Mouse (Mus musculus): ENCODE results near the gene Tanc2. TPM values are rescaled to one million over a fixed set of nuclear protein-coding genes. Genes with fewer than 3 reads are reported as not detected.
A peak's percentile ranks its signal among the peaks of the same experiment; 100 is the strongest.

The Tanc2 gene
- polyA plus RNA-seq, 2 experiments: 11.2 to 13.0 TPM

DNA sequence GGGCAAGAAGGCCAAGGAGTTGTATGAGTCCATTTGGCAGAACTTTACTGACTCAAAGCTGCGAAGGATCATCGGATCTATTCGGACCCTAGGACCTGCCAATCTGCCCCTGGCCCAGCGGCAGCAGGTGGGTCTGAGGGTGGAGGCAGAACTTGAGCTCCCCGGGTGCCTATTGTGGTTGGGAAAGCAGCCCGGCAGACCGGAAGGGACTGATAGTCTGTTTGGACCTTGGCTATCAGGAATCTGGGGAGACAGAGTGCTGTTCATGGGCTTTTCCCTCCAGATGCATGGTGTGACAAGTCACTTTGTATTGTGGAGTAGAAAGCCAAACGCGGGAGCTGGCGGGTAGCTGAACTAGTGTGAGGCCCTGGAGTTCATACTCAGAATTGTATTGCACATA is 379.2 kb downstream of the Tanc2 start:
- no peaks in the 10 kb centered on the region for H3K9me3 ChIP-seq (ENCODE audit: control insufficient read depth, low read length)
- H3K36me3 ChIP-seq (ENCODE audit: control insufficient read depth, insufficient read depth, low read length): no peaks in the 10 kb centered on the region
- no peak for TF ChIP-seq POLR2A (IDR thresholded peaks at IDR 0.05; ENCODE audit: borderline replicate concordance, extremely low read depth, insufficient read depth, insufficient read length)
- ATAC-seq (ENCODE audit: low FRiP score, low read depth) (no peak), DNase-seq (ENCODE audit: low spot score) (no peak)
- no peak overlapping the region for H3K4me2 ChIP-seq (replicated peaks; ENCODE audit: low read depth, low read length, severe bottlenecking)
- H3K4me3 ChIP-seq (replicated peaks; ENCODE audit: low read length): no peak overlapping the region
- no peak overlapping the region for H3K27ac ChIP-seq (replicated peaks; ENCODE audit: low read depth, low read length)
- no peaks in the 10 kb centered on the region for H3K4me1 ChIP-seq (ENCODE audit: control insufficient read depth, insufficient read depth, low read length)
- peaks cover 25% of the 10 kb centered on the region for H3K27me3 ChIP-seq (ENCODE audit: control insufficient read depth, insufficient read depth, low read length)
- 49% methylated on average over 10 of the region's 10 CpGs for WGBS
- 0 out of 2 replicates have a peak overlapping the region, but pooled peaks have one; percentile 59 for H3K9ac ChIP-seq (ENCODE audit: low read depth, low read length, severe bottlenecking)

DNA sequence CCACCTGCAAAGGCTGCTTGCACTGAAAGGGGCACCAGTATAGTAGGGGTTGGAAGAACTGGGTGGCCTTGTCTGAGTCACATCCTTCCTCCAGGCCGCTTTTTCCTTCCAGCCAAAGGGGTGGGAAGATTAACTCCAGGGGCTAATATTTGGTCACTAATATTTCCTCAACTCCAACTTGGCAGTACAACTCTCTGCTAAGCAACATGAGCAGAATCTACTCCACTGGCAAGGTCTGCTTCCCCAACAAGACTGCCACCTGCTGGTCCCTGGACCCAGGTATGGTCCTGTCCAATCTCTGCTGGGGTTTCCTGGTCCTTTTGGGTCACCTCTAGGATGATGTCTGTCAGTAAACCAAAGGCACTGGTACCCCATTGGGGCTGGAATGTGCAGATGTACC is 379.7 kb downstream of the Tanc2 start:
- Histone ChIP-seq H3K27ac (replicated peaks; ENCODE audit: low read depth, low read length) (no peak overlapping the region), H3K27me3 (ENCODE audit: control insufficient read depth, insufficient read depth, low read length) (peaks cover 25% of the 10 kb centered on the region), H3K4me3 (replicated peaks; ENCODE audit: low read length) (no peak overlapping the region), H3K4me1 (ENCODE audit: control insufficient read depth, insufficient read depth, low read length) (no peaks in the 10 kb centered on the region), H3K9ac (ENCODE audit: low read depth, low read length, severe bottlenecking) (no peak overlapping the region), H3K4me2 (replicated peaks; ENCODE audit: low read depth, low read length, severe bottlenecking) (no peak overlapping the region), H3K9me3 (ENCODE audit: control insufficient read depth, low read length) (no peaks in the 10 kb centered on the region), H3K36me3 (ENCODE audit: control insufficient read depth, insufficient read depth, low read length) (no peaks in the 10 kb centered on the region)
- DNase-seq (ENCODE audit: low spot score) (no peak), ATAC-seq (ENCODE audit: low FRiP score, low read depth) (no peak)
- WGBS: 45% methylated on average over 1 of the region's 1 CpGs
- TF ChIP-seq POLR2A (IDR thresholded peaks at IDR 0.05; ENCODE audit: borderline replicate concordance, extremely low read depth, insufficient read depth, insufficient read length): no peak

DNA sequence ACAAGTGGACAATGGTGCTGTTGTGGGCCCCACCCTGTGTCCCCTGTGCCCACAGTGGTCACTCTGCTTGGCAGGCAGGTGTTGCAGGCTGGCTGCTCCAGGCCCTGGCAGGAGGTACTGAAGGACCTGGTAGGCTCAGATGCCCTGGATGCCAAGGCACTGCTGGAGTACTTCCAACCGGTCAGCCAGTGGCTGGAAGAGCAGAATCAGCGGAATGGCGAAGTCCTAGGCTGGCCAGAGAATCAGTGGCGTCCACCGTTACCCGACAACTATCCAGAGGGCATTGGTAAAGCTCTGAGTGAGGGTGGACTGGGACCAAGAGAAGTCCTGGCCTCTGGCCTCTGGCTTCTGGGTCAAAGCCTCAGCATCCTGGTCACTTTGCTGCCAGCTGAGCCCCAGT is 384.8 kb downstream of the Tanc2 start:
- Histone ChIP-seq H3K4me1 (ENCODE audit: control insufficient read depth, insufficient read depth, low read length) (no peaks in the 10 kb centered on the region), H3K36me3 (ENCODE audit: control insufficient read depth, insufficient read depth, low read length) (no peaks in the 10 kb centered on the region), H3K4me2 (replicated peaks; ENCODE audit: low read depth, low read length, severe bottlenecking) (no peak overlapping the region), H3K9ac (ENCODE audit: low read depth, low read length, severe bottlenecking) (no peak overlapping the region), H3K9me3 (ENCODE audit: control insufficient read depth, low read length) (no peaks in the 10 kb centered on the region), H3K27ac (replicated peaks; ENCODE audit: low read depth, low read length) (no peak overlapping the region), H3K4me3 (replicated peaks; ENCODE audit: low read length) (no peak overlapping the region), H3K27me3 (ENCODE audit: control insufficient read depth, insufficient read depth, low read length) (no peaks in the 10 kb centered on the region)
- DNase-seq (ENCODE audit: low spot score) (no peak), ATAC-seq (ENCODE audit: low FRiP score, low read depth) (no peak)
- 89% methylated on average over 6 of the region's 6 CpGs for WGBS
- TF ChIP-seq POLR2A (IDR thresholded peaks at IDR 0.05; ENCODE audit: borderline replicate concordance, extremely low read depth, insufficient read depth, insufficient read length): no peak

DNA sequence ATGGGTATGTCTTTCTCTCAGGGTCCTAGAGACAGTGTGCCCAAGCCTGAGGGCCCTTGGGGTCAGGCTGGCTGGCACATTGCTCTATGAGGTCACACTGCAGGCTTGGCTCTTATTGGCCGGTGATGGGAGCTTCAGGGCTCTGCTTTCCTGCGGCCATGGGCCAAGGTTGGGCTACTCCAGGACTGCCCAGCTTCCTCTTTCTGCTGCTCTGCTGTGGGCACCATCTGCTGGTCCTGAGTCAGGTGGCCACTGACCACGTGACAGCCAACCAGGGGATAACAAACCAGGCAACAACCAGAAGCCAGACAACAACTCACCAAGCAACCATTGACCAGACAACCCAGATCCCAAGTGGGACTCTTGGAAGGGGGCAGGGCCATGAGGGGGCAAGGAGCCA is 385.3 kb downstream of the Tanc2 start:
- H3K9me3 ChIP-seq (ENCODE audit: control insufficient read depth, low read length): no peaks in the 10 kb centered on the region
- no peak overlapping the region for H3K27ac ChIP-seq (replicated peaks; ENCODE audit: low read depth, low read length)
- DNase-seq (ENCODE audit: low spot score) (no peak), ATAC-seq (ENCODE audit: low FRiP score, low read depth) (no peak)
- no peaks in the 10 kb centered on the region for H3K27me3 ChIP-seq (ENCODE audit: control insufficient read depth, insufficient read depth, low read length)
- no peak overlapping the region for H3K4me2 ChIP-seq (replicated peaks; ENCODE audit: low read depth, low read length, severe bottlenecking)
- no peaks in the 10 kb centered on the region for H3K36me3 ChIP-seq (ENCODE audit: control insufficient read depth, insufficient read depth, low read length)
- no peak overlapping the region for H3K4me3 ChIP-seq (replicated peaks; ENCODE audit: low read length)
- no peaks in the 10 kb centered on the region for H3K4me1 ChIP-seq (ENCODE audit: control insufficient read depth, insufficient read depth, low read length)
- 68% methylated on average over 3 of the region's 3 CpGs for WGBS
- TF ChIP-seq POLR2A (IDR thresholded peaks at IDR 0.05; ENCODE audit: borderline replicate concordance, extremely low read depth, insufficient read depth, insufficient read length): no peak
- no peak overlapping the region for H3K9ac ChIP-seq (ENCODE audit: low read depth, low read length, severe bottlenecking)

DNA sequence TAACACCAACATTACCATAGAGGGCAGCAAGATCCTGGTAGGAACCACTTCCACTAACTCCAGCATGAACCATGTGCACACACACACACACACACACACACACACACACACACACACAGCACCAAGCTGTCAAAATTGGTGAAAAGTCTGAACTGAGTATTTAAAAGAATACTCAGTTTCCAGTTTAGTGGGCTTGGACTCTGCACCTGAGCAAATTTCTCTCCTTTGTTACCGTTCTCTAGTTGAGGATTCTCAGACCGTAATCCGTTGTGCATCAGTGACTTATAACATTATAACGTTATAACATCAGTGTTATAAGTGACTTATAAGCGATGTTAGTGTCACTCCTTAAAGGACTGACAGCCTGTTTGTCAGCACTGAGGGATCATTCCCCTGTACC is 385.9 kb downstream of the Tanc2 start:
- no peaks in the 10 kb centered on the region for H3K9me3 ChIP-seq (ENCODE audit: control insufficient read depth, low read length)
- ATAC-seq (ENCODE audit: low FRiP score, low read depth): no peak
- no peaks in the 10 kb centered on the region for H3K4me1 ChIP-seq (ENCODE audit: control insufficient read depth, insufficient read depth, low read length)
- no peak overlapping the region for H3K4me2 ChIP-seq (replicated peaks; ENCODE audit: low read depth, low read length, severe bottlenecking)
- H3K4me3 ChIP-seq (replicated peaks; ENCODE audit: low read length): no peak overlapping the region
- no peak overlapping the region for H3K9ac ChIP-seq (ENCODE audit: low read depth, low read length, severe bottlenecking)
- no peaks in the 10 kb centered on the region for H3K36me3 ChIP-seq (ENCODE audit: control insufficient read depth, insufficient read depth, low read length)
- WGBS: 94% methylated on average over 5 of the region's 5 CpGs
- DNase-seq (ENCODE audit: low spot score): no peak
- no peak for TF ChIP-seq POLR2A (IDR thresholded peaks at IDR 0.05; ENCODE audit: borderline replicate concordance, extremely low read depth, insufficient read depth, insufficient read length)
- no peaks in the 10 kb centered on the region for H3K27me3 ChIP-seq (ENCODE audit: control insufficient read depth, insufficient read depth, low read length)
- H3K27ac ChIP-seq (replicated peaks; ENCODE audit: low read depth, low read length): no peak overlapping the region

DNA sequence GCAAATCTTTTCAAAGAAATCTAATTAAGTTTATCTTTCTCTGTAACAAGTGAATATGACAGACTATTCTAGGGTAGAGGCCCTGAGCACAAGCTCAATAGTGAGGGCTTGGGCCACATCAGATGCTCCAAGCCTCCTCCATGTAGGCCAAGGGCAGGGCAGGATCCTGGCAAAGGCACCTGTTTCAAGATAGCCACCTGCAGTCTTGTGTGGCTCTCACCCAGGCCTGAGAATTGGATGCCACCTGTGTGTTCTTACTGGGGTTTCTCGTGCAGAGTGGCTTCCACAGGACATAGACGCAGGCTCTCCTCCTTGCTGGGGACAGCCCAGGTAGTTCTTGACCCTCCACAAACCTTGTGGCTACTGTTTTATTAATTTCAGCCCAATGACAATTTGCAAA is 388.4 kb downstream of the Tanc2 start:
- H3K4me3 ChIP-seq (replicated peaks; ENCODE audit: low read length): no peak overlapping the region
- WGBS: 83% methylated on average over 2 of the region's 2 CpGs
- no peaks in the 10 kb centered on the region for H3K4me1 ChIP-seq (ENCODE audit: control insufficient read depth, insufficient read depth, low read length)
- no peak overlapping the region for H3K27ac ChIP-seq (replicated peaks; ENCODE audit: low read depth, low read length)
- no peaks in the 10 kb centered on the region for H3K36me3 ChIP-seq (ENCODE audit: control insufficient read depth, insufficient read depth, low read length)
- DNase-seq (ENCODE audit: low spot score) (no peak), ATAC-seq (ENCODE audit: low FRiP score, low read depth) (no peak)
- H3K4me2 ChIP-seq (replicated peaks; ENCODE audit: low read depth, low read length, severe bottlenecking): no peak overlapping the region
- no peak for TF ChIP-seq POLR2A (IDR thresholded peaks at IDR 0.05; ENCODE audit: borderline replicate concordance, extremely low read depth, insufficient read depth, insufficient read length)
- H3K9ac ChIP-seq (ENCODE audit: low read depth, low read length, severe bottlenecking): no peak overlapping the region
- no peaks in the 10 kb centered on the region for H3K27me3 ChIP-seq (ENCODE audit: control insufficient read depth, insufficient read depth, low read length)
- no peaks in the 10 kb centered on the region for H3K9me3 ChIP-seq (ENCODE audit: control insufficient read depth, low read length)
